Mouse (Mus musculus) gastrocnemius, postnatal 4 days (tissue): ENCODE data around the gene Cyp2j5. TPM values are rescaled to one million over a fixed set of nuclear protein-coding genes. Genes with fewer than 3 reads are reported as not detected.

Experiments
- total RNA-seq, 2 experiments: library from RNA; stranded (reverse); gene quantifications; 2 replicates each; pipeline ENCODE4 v1.2.3; 2021

Gene Cyp2j5
- total RNA-seq, 2 experiments from 2014 or later, result 0.29 TPM; not detected in 1

Other genes starting within 250 kb of the Cyp2j5 start
- gene Cyp2j8, start 156.8 kb downstream of the Cyp2j5 start, total RNA-seq, result not detected
- 1 to 10 TPM; 4.5 to 5.0 TPM for gene Cyp2j6, start 110.5 kb downstream of the Cyp2j5 start, total RNA-seq
- gene Cyp2j9, start 72.6 kb downstream of the Cyp2j5 start, total RNA-seq, result 1 to 10 TPM; 2.1 to 2.2 TPM
- not detected for gene Gm12695, start 121.0 kb upstream of the Cyp2j5 start, total RNA-seq